Mouse (Mus musculus): ENCODE data around the gene Rhod.
"Not testable (repeated sequence)": the region's sequence is repeated elsewhere in the genome, so short reads cannot be mapped to it uniquely, and the experiment has no call there.

Gene Rhod

GRCm38 (mm10) chr19:4439161-4439801 is at the start of gene Rhod:
Gene Rhod, minus strand, starts transcription at chr19:4439432.
- peak; percentile 32 for DNase-seq

GRCm38 (mm10) chr19:4487877-4488276 is 48.6 kb upstream of the Rhod start:
- no peak for DNase-seq

- DNase-seq = no peak
These were observed 45.8 kb upstream of the Rhod start for GRCm38 (mm10) chr19:4485006-4485405.

- DNase-seq = peak; percentile 74
These were observed 43.1 kb upstream of the Rhod start for GRCm38 (mm10) chr19:4482111-4482859.

GRCm38 (mm10) chr19:4481326-4481725 is 42.1 kb upstream of the Rhod start:
- peak; percentile 75 for DNase-seq

- DNase-seq = peak; percentile 86
These were observed 40.8 kb upstream of the Rhod start for GRCm38 (mm10) chr19:4480041-4480440.

- no peak for DNase-seq
These were observed 38.9 kb upstream of the Rhod start for GRCm38 (mm10) chr19:4478190-4478516.

GRCm38 (mm10) chr19:4477345-4478189 is 38.3 kb upstream of the Rhod start, which contains the start of gene Syt12:
Gene Syt12, minus strand, starts transcription at chr19:4477447.
- DNase-seq = peak; percentile 91

- DNase-seq = peak; percentile 84
These were observed 37.5 kb upstream of the Rhod start for GRCm38 (mm10) chr19:4476601-4477257.

- peak; percentile 67 for DNase-seq
These were observed 36.1 kb upstream of the Rhod start for GRCm38 (mm10) chr19:4475224-4475925.

GRCm38 (mm10) chr19:4474739-4475138 is 35.5 kb upstream of the Rhod start:
- DNase-seq = peak; percentile 58

- DNase-seq = no peak
These were observed 34.3 kb upstream of the Rhod start for GRCm38 (mm10) chr19:4473549-4473948.

- no peak for DNase-seq
These were observed 29.1 kb upstream of the Rhod start for GRCm38 (mm10) chr19:4468363-4468762.

- DNase-seq = no peak
These were observed 25.4 kb upstream of the Rhod start for GRCm38 (mm10) chr19:4464666-4465065.

GRCm38 (mm10) chr19:4461981-4462380 is 22.7 kb upstream of the Rhod start:
- DNase-seq = no peak

- DNase-seq = peak; percentile 66
These were observed 17.0 kb upstream of the Rhod start for GRCm38 (mm10) chr19:4456227-4456626.

- DNase-seq = peak; percentile 37
These were observed 16.0 kb upstream of the Rhod start for GRCm38 (mm10) chr19:4455071-4455800.

GRCm38 (mm10) chr19:4454040-4454439 is 14.8 kb upstream of the Rhod start:
- DNase-seq = not testable (repeated sequence)

- no peak for DNase-seq
These were observed 13.3 kb upstream of the Rhod start for GRCm38 (mm10) chr19:4452525-4452924.

- DNase-seq = peak; percentile 40
These were observed 12.7 kb upstream of the Rhod start for GRCm38 (mm10) chr19:4451965-4452364.

GRCm38 (mm10) chr19:4451098-4451497 is 11.9 kb upstream of the Rhod start:
- no peak for DNase-seq

- DNase-seq = no peak
These were observed 11.4 kb upstream of the Rhod start for GRCm38 (mm10) chr19:4450666-4451065.

Data from cerebellum, adult 9-11 months (tissue).